Mouse (Mus musculus) lung, postnatal 14 days (tissue): ENCODE data around the gene Cyren.

ENCODE experiments used
- DNase-seq: peaks from one replicate; pipeline ENCODE4 v3.0.0; 2021

Cyren gene

DNA sequence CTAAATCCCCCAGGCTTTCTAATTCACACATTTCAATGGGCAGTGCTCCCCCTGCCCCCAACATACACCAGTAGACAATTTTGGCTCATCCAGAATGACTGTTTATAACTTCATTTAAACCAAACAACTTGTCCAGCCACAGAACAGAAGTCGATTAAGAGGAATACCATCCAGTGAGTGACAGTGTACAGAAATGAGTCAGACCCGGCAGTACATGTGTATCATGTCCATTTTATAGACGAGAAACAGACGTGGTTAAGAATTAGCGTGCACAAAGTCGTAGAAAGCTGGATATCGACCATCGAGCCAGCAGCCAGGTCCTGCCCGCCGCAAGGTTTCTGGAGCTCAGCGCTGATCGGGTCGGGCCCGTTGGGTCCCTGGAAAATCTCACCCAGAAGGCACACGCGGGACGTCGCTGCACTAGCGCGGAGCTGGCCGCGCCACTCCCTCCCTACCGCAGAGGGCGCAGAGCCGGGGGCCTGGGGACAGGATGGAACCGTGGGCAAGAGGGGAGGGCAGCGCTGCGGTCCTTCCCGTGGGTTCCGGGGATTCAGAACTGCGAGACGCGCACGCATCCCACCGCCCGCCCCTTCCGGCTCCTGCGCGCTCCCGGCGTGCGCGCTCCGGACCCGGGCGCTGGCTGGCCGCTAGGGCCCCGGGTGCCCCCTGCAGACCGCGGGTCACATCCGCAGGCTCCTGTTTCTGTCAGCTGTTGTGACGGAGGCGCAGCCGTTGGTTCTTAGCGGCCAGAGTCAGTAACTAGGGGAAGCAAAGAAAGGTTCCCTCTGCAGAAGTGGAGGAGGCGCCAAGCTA is at the start of gene Cyren:
Cyren (minus strand) TSS at position 552 of the 813 bp plus-strand sequence.
- DNase-seq = peak; percentile 94

DNA sequence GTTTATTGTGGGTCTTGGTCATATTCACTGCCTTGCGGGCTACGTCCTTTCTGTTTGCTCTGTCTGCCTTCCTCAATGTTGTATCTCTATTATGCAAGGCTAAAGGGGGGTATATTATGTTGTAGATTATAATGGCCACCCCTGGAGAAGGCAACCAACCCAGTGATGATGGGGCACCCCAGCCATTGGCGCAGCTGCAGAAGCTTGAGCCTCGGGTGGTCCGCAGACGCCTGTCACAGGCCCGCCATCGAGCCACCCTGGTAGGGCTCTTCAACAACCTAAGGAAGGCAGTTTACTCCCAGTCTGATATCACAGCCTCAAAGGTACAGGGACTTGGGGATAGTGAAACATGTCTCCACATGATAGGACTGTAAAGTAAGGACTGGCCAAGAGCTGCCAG is 49.7 kb upstream of the Cyren start:
- no peak for DNase-seq

DNA sequence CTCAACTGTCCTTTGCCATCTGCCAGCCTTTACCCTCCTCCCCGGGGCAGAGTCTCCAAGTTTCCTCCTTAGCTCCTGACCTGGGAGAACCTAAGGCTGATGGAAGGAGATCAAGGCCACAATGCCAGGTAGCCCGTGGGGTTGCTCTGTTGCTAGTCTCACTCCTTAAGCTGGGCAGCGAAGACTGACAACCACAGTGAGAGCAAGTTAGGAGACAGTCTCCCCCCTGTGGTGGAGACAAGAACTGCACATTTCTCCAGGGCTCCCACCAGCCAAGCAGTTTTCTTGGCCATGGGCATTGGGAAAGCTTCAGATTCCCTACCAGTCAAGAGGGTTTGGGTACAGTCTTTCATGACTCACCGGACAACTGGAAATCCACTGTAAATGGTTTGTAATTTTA is 49.3 kb upstream of the Cyren start:
- peak; percentile 78 for DNase-seq

DNA sequence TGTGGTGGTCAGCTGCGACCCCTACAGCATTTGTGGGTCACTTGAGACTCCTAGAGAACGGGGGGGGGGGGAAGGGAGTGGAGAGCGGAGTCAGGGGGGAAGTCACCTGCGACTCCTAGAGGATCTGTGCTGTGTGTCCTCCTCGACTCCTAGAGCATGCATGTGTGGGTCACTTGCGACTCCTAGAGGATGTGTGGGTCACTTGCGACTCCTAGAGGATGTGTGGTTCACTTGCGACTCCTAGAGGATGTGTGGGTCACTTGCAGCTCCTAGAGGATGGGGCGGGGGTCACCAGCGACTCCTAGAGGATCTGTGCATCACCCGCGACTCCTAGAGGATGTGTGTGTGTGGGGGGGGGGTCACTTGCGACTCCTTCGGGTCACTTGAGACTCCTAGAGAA is 44.1 kb upstream of the Cyren start:
- peak; percentile 67 for DNase-seq

DNA sequence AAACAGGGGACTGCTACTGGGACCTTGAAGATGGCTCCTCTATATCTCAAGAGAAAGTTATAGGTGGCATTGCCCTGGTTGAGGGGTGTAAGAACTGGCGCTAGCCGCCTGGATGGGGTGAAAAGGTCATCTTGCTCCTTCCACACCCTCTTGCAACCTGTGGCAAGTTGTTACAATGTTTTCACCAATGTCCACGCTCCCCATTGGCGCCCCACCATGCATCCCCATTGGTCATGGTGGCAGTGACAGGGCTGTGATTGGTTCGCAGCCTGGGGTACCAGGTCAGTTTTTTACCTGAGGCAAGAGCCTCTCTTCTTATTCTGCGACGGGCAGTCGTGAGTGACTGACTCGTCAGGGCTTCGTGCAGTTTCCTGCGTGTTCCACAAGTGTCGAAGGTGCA is 42.8 kb upstream of the Cyren start:
- no peak for DNase-seq

DNA sequence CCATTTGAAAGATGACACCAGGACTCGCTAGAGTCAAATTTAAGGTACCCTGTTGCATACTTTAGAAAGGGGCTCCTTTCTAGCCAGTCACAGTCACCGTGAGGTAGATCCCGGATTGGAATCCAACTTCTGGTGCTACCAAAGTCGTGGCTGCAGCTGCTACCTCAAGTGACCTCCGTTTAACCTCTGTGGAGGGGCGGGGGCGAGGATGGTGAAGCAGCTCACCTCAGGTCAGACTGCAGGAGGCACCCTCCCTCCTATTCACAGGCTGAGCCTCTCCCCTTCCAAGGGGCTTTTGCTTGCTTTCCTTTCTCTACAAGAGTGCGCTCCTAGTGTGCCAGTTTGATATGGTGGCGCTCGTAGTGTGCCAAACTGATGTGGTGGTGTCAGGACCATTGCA is 42.1 kb upstream of the Cyren start, which contains the start of gene Stra8:
Stra8 (plus strand) TSS at position 208 of the 400 bp plus-strand sequence.
- no peak for DNase-seq

DNA sequence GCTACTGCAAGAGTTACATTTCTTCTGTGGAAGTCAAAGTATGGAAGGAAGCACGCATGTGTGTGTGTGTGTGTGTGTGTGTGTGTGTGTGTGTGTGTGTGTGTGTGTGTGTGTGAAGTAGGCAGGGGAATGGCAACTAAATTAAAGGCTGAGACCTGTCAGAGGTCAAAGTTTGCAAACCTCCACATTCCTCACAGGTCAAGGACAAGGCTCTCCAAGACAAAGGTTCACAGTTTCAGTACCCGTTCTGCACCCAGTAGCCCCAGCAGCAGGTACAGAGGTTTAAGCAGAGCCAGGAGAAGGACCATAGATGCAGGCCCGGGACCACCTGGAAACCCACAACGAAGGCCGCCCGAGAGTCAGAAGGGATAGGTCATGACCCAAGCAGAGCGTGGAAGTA is 41.3 kb upstream of the Cyren start:
- DNase-seq = no peak

DNA sequence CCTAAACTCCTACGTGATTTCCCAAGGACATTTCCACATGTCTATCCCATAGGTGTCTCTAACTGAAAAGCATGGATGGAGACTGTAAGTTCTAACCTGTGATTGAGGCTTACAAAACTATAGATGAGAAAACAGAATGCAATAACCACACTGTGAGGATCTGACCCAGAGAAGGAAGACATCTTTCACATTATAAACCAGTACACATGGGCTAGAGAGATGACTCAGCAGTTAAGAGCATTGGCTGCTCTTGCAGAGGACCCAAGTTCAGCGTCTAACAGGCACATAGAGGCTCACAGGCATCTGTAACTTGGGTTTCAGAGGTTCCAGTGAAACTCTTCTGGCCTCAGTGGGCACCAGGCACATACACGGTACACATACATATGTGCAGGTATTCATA is 36.6 kb upstream of the Cyren start:
- no peak for DNase-seq

DNA sequence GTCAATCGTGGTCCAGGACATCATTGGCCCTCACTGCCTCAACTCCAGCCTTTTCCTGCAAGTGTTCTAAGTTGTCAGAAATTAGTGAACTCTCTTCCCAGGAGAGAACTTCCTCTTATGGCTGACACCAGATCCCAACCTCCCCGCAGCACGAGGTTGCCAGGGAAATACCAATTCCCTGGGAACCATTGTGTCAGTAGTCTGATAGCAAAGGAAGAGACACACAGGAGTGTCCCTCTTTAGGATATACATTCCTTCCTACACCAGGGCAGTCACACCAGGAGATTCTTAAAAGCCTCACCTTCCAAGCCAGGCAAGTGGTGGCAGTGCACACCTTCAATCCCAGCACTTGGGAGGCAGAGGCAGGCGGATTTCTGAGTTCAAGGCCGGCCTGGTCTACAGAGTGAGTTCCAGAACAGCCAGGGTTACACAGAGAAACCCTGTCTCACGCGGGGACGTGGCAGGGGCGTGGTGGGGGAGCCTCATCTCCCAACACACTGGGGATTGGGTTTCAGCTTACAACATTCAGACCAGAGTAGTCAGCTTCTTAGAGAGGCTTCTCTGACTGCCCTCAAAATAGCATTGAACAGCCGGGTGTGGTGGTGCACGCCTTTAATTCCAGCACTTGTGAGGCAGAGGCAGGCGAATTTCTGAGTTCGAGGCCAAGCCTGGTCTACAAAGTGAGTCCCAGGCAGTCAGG is 35.6 kb upstream of the Cyren start:
- DNase-seq = no peak

DNA sequence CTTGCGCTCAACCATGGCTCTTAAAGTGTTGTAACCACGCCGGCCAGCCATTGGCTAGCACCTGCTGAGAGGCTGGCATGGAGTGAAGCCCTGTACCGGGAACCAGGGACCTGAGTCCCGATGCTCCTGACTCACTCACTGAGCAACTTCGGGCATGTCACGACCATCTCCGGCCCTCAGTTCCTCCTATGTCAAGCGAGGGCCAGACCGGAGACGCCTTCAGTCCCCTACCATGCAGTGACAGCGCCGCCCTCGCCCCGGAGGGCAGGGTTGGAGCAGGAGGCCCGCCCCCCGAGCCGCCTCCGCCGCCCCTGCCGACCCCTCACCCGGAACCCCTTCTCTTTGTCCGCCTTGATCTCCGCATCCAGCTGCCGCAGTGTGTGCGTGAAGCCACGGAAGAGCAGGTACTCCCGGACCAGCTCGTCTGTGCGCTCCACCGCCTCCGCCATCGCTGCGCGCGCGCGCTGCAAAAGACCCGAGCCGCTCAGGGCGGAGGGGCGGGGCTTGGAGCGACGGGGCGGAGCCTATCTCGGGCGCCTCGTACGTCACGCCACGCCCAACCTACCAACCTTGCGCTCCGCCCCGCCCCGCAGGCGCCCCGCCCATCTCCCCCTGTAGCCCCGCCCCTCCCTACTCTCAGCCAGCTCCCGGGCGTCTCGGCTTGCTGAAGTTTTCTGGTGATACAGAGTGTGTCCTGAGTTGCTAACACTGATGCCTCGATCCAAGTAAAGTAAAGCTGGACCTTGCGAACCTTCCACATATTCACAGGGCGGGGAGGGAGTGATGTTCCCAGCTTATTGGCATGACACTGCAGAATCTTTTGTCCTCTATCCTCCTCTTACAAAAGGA is 32.7 kb upstream of the Cyren start, which contains the start of gene Wdr91:
Wdr91 (minus strand) TSS at position 506 of the 849 bp plus-strand sequence.
- peak; percentile 97 for DNase-seq

DNA sequence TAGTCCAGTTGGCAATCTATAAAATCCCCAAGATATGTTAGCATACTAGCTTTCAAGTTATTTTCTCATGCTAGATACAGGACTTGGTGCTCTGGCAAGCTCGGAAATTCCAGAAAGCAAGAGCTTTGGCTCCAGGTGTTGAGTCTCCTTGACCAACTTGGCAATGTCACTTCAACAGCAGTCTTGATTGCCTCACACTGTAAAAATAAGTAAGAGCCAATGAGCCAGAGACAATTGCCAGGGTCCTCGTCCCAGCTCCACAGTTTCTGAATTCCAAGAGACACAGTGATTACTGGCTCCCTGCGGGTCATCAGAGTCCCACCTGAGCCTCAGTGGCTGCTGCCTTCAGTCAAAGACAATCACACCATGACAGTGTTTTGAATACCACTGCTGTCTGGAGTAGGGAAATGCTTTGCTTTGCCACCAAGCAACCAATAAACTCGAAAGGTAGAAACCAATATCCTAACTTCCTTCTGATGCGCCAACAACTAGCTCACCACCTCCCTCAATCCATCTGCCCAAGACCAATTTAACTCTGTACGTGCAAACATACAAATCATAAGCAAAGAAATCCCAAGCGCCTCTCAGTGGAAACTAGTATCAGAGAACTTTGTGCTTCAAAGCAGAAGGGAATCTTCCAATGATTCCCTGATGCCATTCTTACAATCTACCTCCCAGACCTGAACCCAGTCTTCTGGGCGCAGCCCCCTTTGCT is 31.9 kb upstream of the Cyren start:
- DNase-seq = no peak

DNA sequence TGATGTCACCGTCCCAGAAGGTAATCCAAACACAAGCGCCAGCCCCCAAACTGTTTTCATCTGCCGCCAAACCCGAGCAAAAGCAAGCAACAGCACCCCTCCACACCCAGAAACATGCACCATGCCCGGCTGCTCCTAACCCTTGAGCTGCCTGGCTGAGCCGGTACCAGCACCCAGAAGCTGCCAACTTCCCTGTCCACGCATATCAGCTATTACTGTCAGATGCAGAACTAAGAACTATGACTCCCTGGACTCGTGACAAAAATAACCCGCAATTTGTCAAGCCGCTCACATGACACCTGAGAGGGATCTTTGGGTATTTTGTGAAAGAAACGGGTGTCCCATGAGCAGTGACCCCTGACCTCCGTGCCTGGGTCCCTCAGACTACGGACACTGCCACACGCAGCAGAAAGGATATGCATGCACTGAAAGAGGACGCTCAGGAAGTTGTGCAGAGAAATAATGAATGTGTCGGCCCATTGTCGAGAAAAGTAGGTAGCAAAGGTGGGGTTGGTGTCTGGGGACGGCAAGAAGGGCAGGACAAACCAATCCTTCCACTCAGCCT is 29.9 kb upstream of the Cyren start:
- peak; percentile 21 for DNase-seq

DNA sequence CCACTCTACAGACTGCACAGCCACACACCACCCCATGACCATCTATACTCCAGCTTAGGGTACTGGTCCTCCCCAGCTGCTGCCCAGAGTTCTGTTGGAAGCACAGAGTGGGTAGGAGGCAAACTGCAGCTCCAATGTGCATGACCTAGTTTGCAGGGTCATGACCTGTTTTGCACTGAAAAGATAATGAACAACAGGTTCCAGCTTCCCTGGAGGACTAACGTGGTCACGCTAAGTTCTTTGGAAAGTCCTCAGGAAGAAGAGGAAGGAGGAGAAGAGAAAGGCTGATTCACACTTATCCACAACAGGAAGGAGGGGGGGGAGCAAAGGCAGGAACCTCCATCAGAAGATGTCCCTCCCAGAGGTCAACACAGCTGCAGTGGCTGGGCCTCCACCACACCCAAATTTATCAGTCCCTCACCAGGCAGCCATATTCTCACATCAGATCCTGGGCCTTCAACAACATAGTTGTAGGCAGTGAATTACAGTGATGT is 29.3 kb upstream of the Cyren start:
- no peak for DNase-seq

DNA sequence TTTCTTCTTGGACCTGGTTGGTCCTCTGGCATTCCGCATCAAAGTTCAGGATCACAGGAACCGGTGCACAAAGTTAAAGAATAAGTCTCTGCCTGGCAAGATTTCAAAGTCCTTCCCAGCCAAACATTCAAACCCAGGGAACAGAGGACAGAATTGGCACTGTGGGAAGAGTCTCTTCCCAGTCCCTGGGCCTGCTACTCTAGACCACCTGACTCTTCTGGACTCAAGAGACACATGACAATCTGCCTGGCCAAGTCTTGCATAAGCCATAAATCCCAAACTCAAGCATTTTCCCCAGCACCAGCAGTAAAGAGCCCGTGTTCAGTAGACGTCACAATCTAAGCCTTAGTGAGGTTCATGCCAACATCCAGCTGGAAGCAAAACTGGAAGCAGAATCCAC is 28.8 kb upstream of the Cyren start:
- no peak for DNase-seq

DNA sequence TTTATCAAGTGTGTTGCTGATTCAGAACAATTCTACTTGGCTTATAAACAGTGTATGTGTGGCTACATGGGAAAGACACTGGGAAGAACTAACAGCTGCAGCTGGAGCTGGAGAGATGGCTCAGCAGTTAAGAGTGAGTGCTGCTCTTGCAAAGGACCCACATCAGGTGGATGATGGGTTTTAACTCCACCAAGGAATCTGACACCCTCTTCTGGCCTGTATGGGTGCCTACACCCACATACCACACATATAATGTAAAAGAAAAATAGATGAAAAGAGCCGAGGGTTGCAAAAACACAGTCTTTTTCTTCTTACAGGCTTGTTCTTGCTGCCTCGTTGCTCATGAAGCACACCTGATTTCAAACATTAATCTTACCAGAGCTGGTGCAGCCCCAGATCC is 28.3 kb upstream of the Cyren start:
- no peak for DNase-seq

DNA sequence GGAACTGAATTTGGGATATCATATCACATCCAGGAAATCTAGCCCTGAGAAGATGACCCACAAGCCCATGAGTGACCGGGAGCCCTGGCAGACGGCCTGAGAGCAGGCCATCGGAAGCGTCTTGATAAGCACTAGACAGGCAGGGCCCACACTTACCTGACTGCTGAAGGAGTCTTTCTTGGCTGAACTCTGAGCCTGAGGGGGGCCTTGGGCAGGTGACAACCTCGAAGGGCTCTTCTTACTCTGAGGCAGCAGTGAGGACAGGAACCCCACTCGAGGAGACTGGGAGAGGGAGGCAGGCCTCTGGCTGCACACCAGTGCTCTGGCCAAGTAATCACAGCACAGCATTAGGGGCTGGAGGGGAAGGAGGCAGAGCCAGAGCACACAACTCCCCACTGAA is 26.5 kb upstream of the Cyren start:
- peak; percentile 50 for DNase-seq

DNA sequence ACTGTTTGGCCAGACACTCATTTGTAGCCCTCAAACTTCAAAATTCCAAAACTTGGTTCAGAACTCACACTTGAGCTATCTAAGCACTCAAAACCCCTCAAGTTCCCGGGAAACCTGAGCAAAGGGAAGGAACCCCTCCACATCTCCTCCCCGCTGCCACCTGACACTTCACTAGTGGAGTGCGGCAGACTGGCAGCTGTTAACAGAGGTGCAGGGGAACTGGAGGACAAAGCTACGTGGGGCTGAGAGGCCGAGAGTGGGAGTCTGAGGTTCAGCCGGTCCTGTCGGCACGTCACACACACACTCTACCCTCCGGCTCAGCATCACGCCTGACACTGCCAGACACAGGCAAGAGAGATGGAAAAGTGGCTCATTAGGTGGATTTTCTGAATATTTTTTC is 26.0 kb upstream of the Cyren start:
- DNase-seq = peak; percentile 30

DNA sequence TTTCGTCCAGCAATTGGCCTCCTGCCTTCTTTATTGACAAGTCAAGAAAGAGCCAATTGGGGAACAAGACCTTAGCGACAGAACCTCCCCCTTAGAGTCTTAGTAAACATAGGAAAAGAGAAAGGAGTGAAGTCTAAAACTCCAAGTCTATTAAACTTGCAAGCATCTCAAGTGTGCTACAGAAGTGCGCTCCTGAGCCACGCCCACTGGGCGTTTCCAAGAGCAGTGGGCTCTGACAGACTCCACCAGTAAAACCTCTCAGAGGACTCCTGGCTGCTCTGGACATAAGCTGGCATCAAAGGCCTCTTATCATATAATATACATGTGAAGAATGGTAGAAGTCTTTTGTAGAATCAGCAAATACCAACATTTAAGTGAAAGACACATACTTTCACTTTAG is 25.6 kb upstream of the Cyren start:
- peak; percentile 74 for DNase-seq

DNA sequence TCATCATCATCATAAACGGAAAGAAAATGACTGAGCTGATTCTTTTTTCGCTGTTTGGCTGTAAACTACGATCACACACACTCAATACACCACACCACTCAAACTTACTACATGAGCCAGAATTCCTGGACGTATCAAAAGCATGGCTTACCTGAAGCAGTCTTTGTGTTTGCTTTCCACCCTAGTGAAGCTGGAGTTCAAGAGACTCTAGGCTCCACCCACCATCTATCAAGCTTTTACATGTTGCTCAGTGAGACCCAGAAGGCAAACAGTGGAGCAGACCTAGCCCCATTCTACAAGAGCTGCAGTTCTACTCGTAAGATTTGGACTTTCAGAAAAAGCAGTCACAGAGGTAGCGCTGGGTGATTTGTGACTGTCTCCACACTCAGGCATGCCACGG is 24.7 kb upstream of the Cyren start:
- no peak for DNase-seq

DNA sequence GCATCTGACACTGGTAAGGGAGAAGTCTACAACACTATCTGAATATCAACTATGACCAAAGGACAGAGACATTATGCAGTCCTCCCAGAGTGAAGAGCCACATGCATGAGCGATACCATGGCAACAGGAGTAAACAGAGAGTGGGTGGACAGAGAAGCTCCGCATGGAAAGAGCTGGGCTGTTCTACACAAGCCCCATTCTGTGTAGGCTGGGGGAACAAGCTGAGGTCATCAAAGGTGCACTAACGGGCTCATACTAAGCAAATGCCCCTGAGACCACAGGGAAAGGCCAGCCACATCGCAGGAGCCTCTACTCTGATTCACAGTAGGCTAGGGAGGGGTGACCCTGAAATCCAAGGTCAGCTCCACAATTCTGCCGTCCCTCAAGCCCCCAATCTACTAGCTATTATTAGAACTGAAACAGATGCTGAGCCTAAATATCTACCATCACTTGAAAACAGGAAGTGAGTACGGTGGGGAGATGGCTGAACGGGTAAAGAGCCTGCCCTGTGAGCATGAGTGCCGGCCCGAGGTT is 24.1 kb upstream of the Cyren start:
- DNase-seq = no peak

DNA sequence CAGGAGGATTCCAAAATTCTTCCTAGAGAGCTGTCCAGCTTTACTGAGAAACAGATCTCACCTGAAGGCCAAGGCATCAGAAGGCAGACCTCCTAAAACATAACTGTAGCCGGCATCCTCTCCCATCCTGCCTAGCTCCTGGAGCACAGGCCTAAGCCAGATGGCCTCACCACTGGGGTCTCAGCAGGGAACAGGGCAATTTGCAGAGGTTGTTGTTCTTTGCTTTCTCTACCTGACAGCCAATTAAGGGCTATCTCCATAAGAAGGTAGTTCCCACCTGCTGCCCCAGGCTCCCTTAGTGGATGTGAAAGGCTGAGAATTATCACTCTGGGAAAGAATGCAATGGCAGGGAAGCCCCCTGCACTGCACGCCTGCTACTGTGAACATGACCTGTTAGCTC is 23.1 kb upstream of the Cyren start:
- no peak for DNase-seq

DNA sequence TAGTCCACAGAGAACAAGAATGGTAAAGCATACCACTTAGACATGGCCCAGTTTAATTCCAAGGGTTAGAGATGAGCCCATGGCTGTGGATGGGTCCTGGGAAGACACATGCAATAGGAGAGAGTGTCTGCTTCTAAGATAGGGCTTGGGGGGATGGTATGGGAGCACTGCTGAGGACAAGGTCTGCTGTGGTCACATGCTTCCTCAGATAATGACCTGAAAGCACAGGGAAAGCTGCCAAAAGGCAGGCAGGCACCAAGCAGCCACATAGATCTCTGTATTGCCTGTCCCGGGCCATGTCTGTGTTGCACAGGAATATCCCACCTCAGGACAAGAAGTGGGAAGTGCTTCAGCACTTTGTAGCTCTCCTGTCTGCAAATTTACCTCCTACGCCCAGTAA is 21.3 kb upstream of the Cyren start:
- no peak for DNase-seq
